Comparison of ENCODE assay signal across 9 mouse cellular contexts in the genomic region with DNA sequence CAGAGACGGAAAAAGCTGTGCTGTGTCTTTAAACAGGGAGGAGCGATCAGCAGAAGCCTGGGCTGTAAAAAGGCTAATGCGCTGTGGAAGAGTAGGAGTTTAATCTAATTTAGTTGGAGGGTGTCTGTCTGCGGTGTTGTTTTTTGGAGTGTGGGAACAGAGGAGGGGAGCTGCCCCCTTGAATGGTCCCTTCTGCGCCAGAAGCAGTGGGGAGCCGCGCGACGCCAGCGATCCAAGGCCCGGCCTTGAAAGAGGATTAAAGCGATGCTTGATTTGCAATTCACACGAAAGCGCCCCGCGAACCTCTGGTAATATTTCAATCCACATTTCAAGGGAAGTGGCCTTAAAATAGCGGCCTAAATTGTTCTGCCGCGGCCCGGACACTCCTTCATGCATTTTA. TPM values are rescaled to one million over a fixed set of nuclear protein-coding genes. Genes with fewer than 3 reads are reported as not detected.
A peak's percentile ranks its signal among the peaks of the same experiment; 100 is the strongest.
DNase-seq lines count a peak whose midpoint lies in the region; ATAC-seq and TF ChIP-seq lines count a peak whose summit lies in the region.
"Had no signal": no experiment of that assay in that cellular context is flagged by ENCODE, and none has a peak within 500 bp of the region (broad histone marks: within the 10 kb centered on the region; RNA-seq: fewer than 3 reads in every experiment).

No protein-coding gene starts in this region.

- H3K27me3 ChIP-seq in kidney, postnatal 0 days (ENCODE audit: insufficient read depth, low read length): peaks cover 44% of the 10 kb centered on the region
- H3K27me3 ChIP-seq in embryonic facial prominence, embryonic 10.5 days (replicated peaks; ENCODE audit: low read depth, poor library complexity, severe bottlenecking): peaks cover 92% of the 10 kb centered on the region
- H3K27me3 ChIP-seq in hindbrain, embryonic 13.5 days: peaks cover 27% of the 10 kb centered on the region
- no peaks in the 10 kb centered on the region for H3K27me3 ChIP-seq in neural tube, embryonic 11.5 days (ENCODE audit: control insufficient read depth, insufficient read depth, low read length)

- H3K9ac ChIP-seq in kidney, postnatal 0 days (ENCODE audit: low read depth, low read length): 0 out of 2 replicates have a peak overlapping the region, but pooled peaks have one; percentile 6
- peak overlapping the region; percentile 66 for H3K9ac ChIP-seq in hindbrain, embryonic 13.5 days
- no peak overlapping the region; the same call in 1 of the 2 replicates for H3K9ac ChIP-seq in neural tube, embryonic 11.5 days (ENCODE audit: low read length)

- DNase-seq in kidney, postnatal 0 days (ENCODE audit: low spot score): peak; percentile 58
- no peak for DNase-seq in kidney, postnatal 25 days
- DNase-seq in embryonic facial prominence, embryonic 10.5 days (ENCODE audit: low spot score): peak; percentile 59
- peak; percentile 81 for DNase-seq in neural tube, embryonic 11.5 days (ENCODE audit: low spot score)
- DNase-seq in gastrocnemius, postnatal 25 days: no peak
- DNase-seq in thymus, postnatal 10 days (ENCODE audit: low spot score in 2 of 2): no peak

- peak overlapping the region; percentile 10; the same call in 1 of the 2 replicates for H3K4me3 ChIP-seq in kidney, postnatal 0 days (replicated peaks; ENCODE audit: low read depth, low read length)
- peak overlapping the region; percentile 50 for H3K4me3 ChIP-seq in embryonic facial prominence, embryonic 10.5 days
- H3K4me3 ChIP-seq in hindbrain, embryonic 13.5 days: peak overlapping the region; percentile 42
- H3K4me3 ChIP-seq in neural tube, embryonic 11.5 days (ENCODE audit: low read depth, low read length): peak overlapping the region; percentile 23

- peaks cover 15% of the 10 kb centered on the region; the same call in 1 of the 2 replicates for H3K4me1 ChIP-seq in kidney, postnatal 0 days (replicated peaks; ENCODE audit: insufficient read depth, low read length)
- H3K4me1 ChIP-seq in embryonic facial prominence, embryonic 10.5 days: peaks cover 52% of the 10 kb centered on the region
- H3K4me1 ChIP-seq in hindbrain, embryonic 13.5 days (replicated peaks): peaks cover 51% of the 10 kb centered on the region
- peaks cover 28% of the 10 kb centered on the region for H3K4me1 ChIP-seq in neural tube, embryonic 11.5 days (ENCODE audit: control insufficient read depth, insufficient read depth, low read length)

- TF ChIP-seq CTCF in kidney, postnatal 0 days (IDR thresholded peaks at IDR 0.05; ENCODE audit: low read depth): no peak

- peak overlapping the region; percentile 44 for H3K4me2 ChIP-seq in kidney, postnatal 0 days (ENCODE audit: low read length)
- H3K4me2 ChIP-seq in hindbrain, embryonic 13.5 days: peak overlapping the region; percentile 92
- H3K4me2 ChIP-seq in neural tube, embryonic 11.5 days (ENCODE audit: low read depth): peak overlapping the region; percentile 96

- WGBS in kidney, postnatal 0 days: 5% methylated on average over 20 of the region's 20 CpGs
- WGBS in embryonic facial prominence, embryonic 10.5 days: under 1% methylated on average over 20 of the region's 20 CpGs
- WGBS in hindbrain, embryonic 13.5 days: 1% methylated on average over 20 of the region's 20 CpGs
- under 1% methylated on average over 20 of the region's 20 CpGs for WGBS in neural tube, embryonic 11.5 days

- no peak overlapping the region for H3K27ac ChIP-seq in kidney, postnatal 0 days
- H3K27ac ChIP-seq in embryonic facial prominence, embryonic 10.5 days (replicated peaks): 0 out of 2 replicates have a peak overlapping the region, but pooled peaks have one; percentile 2
- H3K27ac ChIP-seq in hindbrain, embryonic 13.5 days: peak overlapping the region; percentile 66
- peak overlapping the region; percentile 75 for H3K27ac ChIP-seq in neural tube, embryonic 11.5 days (ENCODE audit: low read depth, low read length)

- H3K36me3 ChIP-seq in kidney, postnatal 0 days (ENCODE audit: insufficient read depth, low read length): no peaks in the 10 kb centered on the region
- no peaks in the 10 kb centered on the region for H3K36me3 ChIP-seq in embryonic facial prominence, embryonic 10.5 days (replicated peaks)
- no peaks in the 10 kb centered on the region for H3K36me3 ChIP-seq in hindbrain, embryonic 13.5 days
- H3K36me3 ChIP-seq in neural tube, embryonic 11.5 days (ENCODE audit: control insufficient read depth, insufficient read depth, low read length): no peaks in the 10 kb centered on the region

- ATAC-seq in kidney, postnatal 0 days (replicated peaks; ENCODE audit: low FRiP score, low read depth): no peak
- 0 out of 2 replicates have a peak, but pooled peaks have one; percentile 18 for ATAC-seq in hindbrain, embryonic 13.5 days (ENCODE audit: low FRiP score)
- peak; percentile 31; the same call in 1 of the 2 replicates for ATAC-seq in neural tube, embryonic 11.5 days (ENCODE audit: insufficient read depth, low FRiP score, low TSS enrichment)
- no peak for ATAC-seq in erythroid progenitor cell, adult 5-6 weeks (replicated peaks; ENCODE audit: low FRiP score, poor library complexity, severe bottlenecking)

- H3K9me3 ChIP-seq in kidney, postnatal 0 days (replicated peaks; ENCODE audit: low read length): no peaks in the 10 kb centered on the region
- H3K9me3 ChIP-seq in embryonic facial prominence, embryonic 10.5 days: no peaks in the 10 kb centered on the region
- H3K9me3 ChIP-seq in hindbrain, embryonic 13.5 days: no peaks in the 10 kb centered on the region
- H3K9me3 ChIP-seq in neural tube, embryonic 11.5 days (ENCODE audit: control insufficient read depth, low read length): no peaks in the 10 kb centered on the region

RNA-seq across cellular contexts. Expression of a gene that starts 3.8 kb away (rescaled TPM):
- polyA plus RNA-seq in kidney, postnatal 0 days (2015; fragmentation: Nextera tagmentation; extraction: Ambion mirVana): 4.4 and 4.5 TPM in 2 replicates
- polyA plus RNA-seq in embryonic facial prominence, embryonic 10.5 days (2016; fragmentation: Nextera tagmentation; extraction: Ambion mirVana): 3.1 and 4.3 TPM in 2 replicates
- 6.1 and 8.1 TPM in 2 replicates for polyA plus RNA-seq in hindbrain, embryonic 13.5 days (2015; fragmentation: Nextera tagmentation; extraction: Ambion mirVana)
- 21.4 and 21.6 TPM in 2 replicates for polyA plus RNA-seq in neural tube, embryonic 11.5 days (2014; fragmentation: Nextera tagmentation; extraction: Ambion mirVana)
- total RNA-seq in erythroid progenitor cell, adult 5-6 weeks (2015; ENCODE audit: low replicate concordance): not detected in 2 replicates
- total RNA-seq in erythroid progenitor cell, adult 5-6 weeks (2017; ENCODE audit: low replicate concordance): not detected in 2 replicates
- 1 to 10 TPM; 3.3 to 4.2 TPM for total RNA-seq in gastrocnemius, postnatal 25 days (2021)
- total RNA-seq: megakaryocyte progenitor cell, adult 5-6 weeks had no signal

Comparison
In these comparisons a context has a peak if more than half of its experiments do, and no peak if none do; other contexts are left out.
1. DNase-seq: peak in kidney, postnatal 0 days (single experiment), embryonic facial prominence, embryonic 10.5 days (single experiment) and neural tube, embryonic 11.5 days (single experiment); none in kidney, postnatal 25 days (0 of 2), gastrocnemius, postnatal 25 days (single experiment) and thymus, postnatal 10 days (0 of 2).
2. ATAC-seq: peak in hindbrain, embryonic 13.5 days (single experiment) and neural tube, embryonic 11.5 days (single experiment); none in kidney, postnatal 0 days (single experiment) and erythroid progenitor cell, adult 5-6 weeks (single experiment).
3. H3K4me2 ChIP-seq: peak in every context shown above with its lines; median percentile 96 in neural tube, embryonic 11.5 days; 92 in hindbrain, embryonic 13.5 days; 44 in kidney, postnatal 0 days.
4. Peak in every context shown above with its lines, with median percentiles within 50 percentile points of each other: H3K4me3 ChIP-seq.